Mouse (Mus musculus) E14TG2a.4 (cell line): ENCODE results near the gene Bcl2l1.

Experiments
- H3K27me3 ChIP-seq: 2 replicates; pipeline ENCODE4 v1.6.1; 2014; ENCODE audit warnings: low read length, control low read depth; ENCODE audit not compliant: insufficient read depth
- H3K36me3 ChIP-seq: 2 replicates; pipeline ENCODE4 v1.6.1; 2014; ENCODE audit warnings: low read length, control low read depth; ENCODE audit not compliant: insufficient read depth
- H3K4me1 ChIP-seq: replicated peaks from 2 replicates; pipeline ENCODE4 v1.6.1; 2014; ENCODE audit warnings: low read depth, low read length, control low read depth
- H3K4me3 ChIP-seq: replicated peaks from 2 replicates; pipeline ENCODE4 v1.5.1; 2014; ENCODE audit warnings: mild to moderate bottlenecking, low read length
- H3K9me3 ChIP-seq: 2 replicates; pipeline ENCODE4 v1.6.1; 2014; ENCODE audit warnings: low read length, control low read depth
- CTCF ChIP-seq: conservative IDR thresholded peaks from 2 replicates; pipeline ENCODE4 v1.5.1; 2014; ENCODE audit warnings: low read length
- NANOG ChIP-seq: IDR thresholded peaks from 2 replicates; pipeline ENCODE4 v1.6.1; 2014; ENCODE audit warnings: borderline replicate concordance, low read length, mixed read lengths
- POU5F1 ChIP-seq: IDR thresholded peaks from 2 replicates; pipeline ENCODE4 v1.6.1; 2014; ENCODE audit warnings: low read length, borderline replicate concordance

Gene Bcl2l1

GRCm38 (mm10) chr2:152847057-152847814, 15.7 kb upstream of the Bcl2l1 start:
- Histone ChIP-seq H3K4me1 (peaks cover 35% of the 10 kb centered on the region), H3K36me3 (peaks cover 29% of the 10 kb centered on the region), H3K9me3 (no peaks in the 10 kb centered on the region), H3K4me3 (no peak overlapping the region), H3K27me3 (no peaks in the 10 kb centered on the region)
- no peak for TF ChIP-seq NANOG
- no peak for TF ChIP-seq CTCF
- TF ChIP-seq POU5F1, result no peak

GRCm38 (mm10) chr2:152842741-152843140, 11.2 kb upstream of the Bcl2l1 start:
- H3K27me3 ChIP-seq, result no peaks in the 10 kb centered on the region
- H3K36me3 ChIP-seq, result no peaks in the 10 kb centered on the region
- no peaks in the 10 kb centered on the region for H3K9me3 ChIP-seq
- no peak overlapping the region for H3K4me3 ChIP-seq
- TF ChIP-seq CTCF (no peak), NANOG (no peak), POU5F1 (no peak)
- peaks cover 4% of the 10 kb centered on the region for H3K4me1 ChIP-seq

- Histone ChIP-seq H3K4me1 (no peaks in the 10 kb centered on the region), H3K36me3 (no peaks in the 10 kb centered on the region), H3K4me3 (no peak overlapping the region), H3K27me3 (no peaks in the 10 kb centered on the region), H3K9me3 (no peaks in the 10 kb centered on the region)
- TF ChIP-seq POU5F1 (no peak), NANOG (no peak), CTCF (no peak)
Observed at GRCm38 (mm10) chr2:152839256-152839655, 7.7 kb upstream of the Bcl2l1 start.

- H3K4me3 ChIP-seq, result peak overlapping the region; percentile 95
- TF ChIP-seq CTCF, result peak; percentile 55
- no peak for TF ChIP-seq NANOG
- H3K36me3 ChIP-seq, result peaks cover 37% of the 10 kb centered on the region
- H3K4me1 ChIP-seq, result peaks cover 53% of the 10 kb centered on the region
- no peaks in the 10 kb centered on the region for H3K9me3 ChIP-seq
- no peaks in the 10 kb centered on the region for H3K27me3 ChIP-seq
Observed at GRCm38 (mm10) chr2:152830021-152830921, 1.3 kb downstream of the Bcl2l1 start.

GRCm38 (mm10) chr2:152829367-152829881, 2.1 kb downstream of the Bcl2l1 start:
- TF ChIP-seq CTCF (no peak), NANOG (no peak), POU5F1 (no peak)
- no peaks in the 10 kb centered on the region for H3K9me3 ChIP-seq
- no peaks in the 10 kb centered on the region for H3K27me3 ChIP-seq
- peaks cover 45% of the 10 kb centered on the region for H3K36me3 ChIP-seq
- peak overlapping the region; percentile 95 for H3K4me3 ChIP-seq
- H3K4me1 ChIP-seq, result peaks cover 62% of the 10 kb centered on the region

- H3K27me3 ChIP-seq, result no peaks in the 10 kb centered on the region
- TF ChIP-seq CTCF (no peak), POU5F1 (no peak), NANOG (no peak)
- H3K4me1 ChIP-seq, result peaks cover 71% of the 10 kb centered on the region
- H3K36me3 ChIP-seq, result peaks cover 54% of the 10 kb centered on the region
- H3K9me3 ChIP-seq, result no peaks in the 10 kb centered on the region
- peak overlapping the region; percentile 95 for H3K4me3 ChIP-seq
Observed at GRCm38 (mm10) chr2:152828532-152828931, 3.0 kb downstream of the Bcl2l1 start.

GRCm38 (mm10) chr2:152828011-152828370, 3.5 kb downstream of the Bcl2l1 start:
- TF ChIP-seq POU5F1 (no peak), NANOG (no peak), CTCF (no peak)
- peaks cover 56% of the 10 kb centered on the region for H3K36me3 ChIP-seq
- H3K4me3 ChIP-seq, result peak overlapping the region; percentile 95
- H3K4me1 ChIP-seq, result peaks cover 74% of the 10 kb centered on the region
- H3K9me3 ChIP-seq, result no peaks in the 10 kb centered on the region
- no peaks in the 10 kb centered on the region for H3K27me3 ChIP-seq

GRCm38 (mm10) chr2:152827321-152828010, 4.1 kb downstream of the Bcl2l1 start:
- peaks cover 59% of the 10 kb centered on the region for H3K36me3 ChIP-seq
- peak overlapping the region; percentile 95 for H3K4me3 ChIP-seq
- no peaks in the 10 kb centered on the region for H3K9me3 ChIP-seq
- peaks cover 78% of the 10 kb centered on the region for H3K4me1 ChIP-seq
- no peaks in the 10 kb centered on the region for H3K27me3 ChIP-seq
- TF ChIP-seq POU5F1 (no peak), NANOG (peak; percentile 31; the same call in 1 of the 2 replicates)
